Mouse (Mus musculus) brain, embryonic 14.5 days (tissue): ENCODE results near the gene Ppp6r2. TPM values are rescaled to one million over a fixed set of nuclear protein-coding genes. Genes with fewer than 3 reads are reported as not detected.
A peak's percentile ranks its signal among the peaks of the same experiment; 100 is the strongest.

ENCODE experiments used
- DNase-seq: peaks from one replicate; pipeline ENCODE4 v3.0.0-alpha.2; 2011; ENCODE audit warnings: low read depth
- CTCF ChIP-seq: fragments of 200-500 bp; IDR thresholded peaks from 2 replicates; pipeline ENCODE4 v1.5.1; 2012; ENCODE audit warnings: inconsistent platforms, mild to moderate bottlenecking, moderate library complexity, borderline replicate concordance; ENCODE audit not compliant: insufficient read depth, insufficient read length; ENCODE audit errors: extremely low read depth
- POLR2A ChIP-seq: fragments of 200-500 bp; IDR thresholded peaks from 2 replicates; pipeline ENCODE4 v1.6.1; 2012; ENCODE audit warnings: mild to moderate bottlenecking, inconsistent platforms, borderline replicate concordance; ENCODE audit not compliant: poor library complexity, insufficient read depth, insufficient read length, severe bottlenecking; ENCODE audit errors: extremely low read depth
- polyA plus RNA-seq: library from polyadenylated mRNA; depleted of rRNA; stranded (reverse); fragments of >200 nt; gene quantifications from 2 replicates; pipeline ENCODE4 v1.2.3, GENCODE M21; 2012

Gene Ppp6r2
- polyA plus RNA-seq, 1 experiment = 168 TPM

GRCm38 (mm10) chr15:89175411-89176155 lies 35.8 kb upstream of the Ppp6r2 start:
- no peak for TF ChIP-seq POLR2A
- TF ChIP-seq CTCF = no peak
- DNase-seq = no peak

GRCm38 (mm10) chr15:89177121-89177520 lies 34.2 kb upstream of the Ppp6r2 start:
- no peak for TF ChIP-seq CTCF
- DNase-seq = peak; percentile 77

DNA sequence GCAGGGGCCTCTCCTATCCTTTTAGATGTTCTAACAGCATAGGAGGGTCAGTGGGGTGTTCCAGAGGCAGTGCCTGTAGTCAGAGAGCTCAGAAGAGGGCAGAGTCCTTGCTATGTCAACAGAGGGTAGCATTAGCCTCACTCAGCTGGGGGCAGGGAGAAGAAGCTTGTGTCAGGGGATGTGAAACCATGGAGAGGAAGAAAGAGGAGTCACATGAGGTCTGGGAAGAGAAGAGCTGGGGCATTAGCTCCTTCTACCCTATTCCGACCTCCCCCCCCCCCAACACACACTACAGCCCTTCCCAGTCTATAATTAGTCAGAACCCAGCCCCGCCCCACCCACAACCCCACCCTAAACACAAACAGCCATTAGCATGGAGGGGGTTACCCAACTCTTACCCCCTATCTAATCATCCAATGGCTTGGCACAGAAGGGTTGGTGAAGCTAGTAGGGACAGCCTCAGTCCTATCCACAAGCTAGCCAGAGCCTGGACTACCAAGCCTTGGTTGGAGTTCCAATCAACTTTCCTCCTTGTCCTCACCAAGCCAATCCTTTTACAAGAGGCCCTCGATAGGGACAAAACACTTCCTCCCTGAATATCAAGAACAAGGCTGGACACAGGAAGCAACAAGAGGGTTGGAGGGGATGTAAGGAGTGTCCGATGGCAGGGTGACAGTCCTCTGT lies 33.6 kb upstream of the Ppp6r2 start:
- no peak for TF ChIP-seq POLR2A
- TF ChIP-seq CTCF = no peak
- DNase-seq = no peak

DNA sequence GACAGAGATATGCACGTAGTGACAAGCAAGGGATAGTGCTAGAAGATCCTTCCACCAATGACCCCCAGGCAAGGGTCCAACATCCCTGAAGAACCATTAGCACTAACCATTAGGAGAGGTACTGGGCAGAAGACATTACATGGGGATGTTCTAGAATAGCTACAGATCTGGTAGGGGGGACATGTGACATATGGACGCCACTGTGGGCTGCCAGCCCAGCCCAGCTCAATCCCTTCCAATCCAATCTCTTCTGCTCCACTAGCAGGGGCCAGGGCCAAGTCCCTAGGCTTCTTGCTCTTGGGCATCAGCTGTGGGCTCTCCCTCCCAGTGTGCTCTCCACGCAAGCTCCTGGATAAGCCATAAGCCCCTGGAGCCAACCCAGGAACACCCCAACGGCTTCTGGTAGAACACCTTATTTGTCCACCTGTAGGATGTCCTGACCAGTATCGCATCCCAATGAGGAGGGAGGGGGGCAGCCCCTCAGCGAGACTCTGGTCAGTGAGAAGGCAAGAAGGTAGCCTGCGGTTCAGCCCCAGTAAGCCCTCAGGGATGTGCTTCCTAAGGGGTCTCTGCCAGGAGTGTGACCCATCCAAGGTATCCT lies 33.0 kb upstream of the Ppp6r2 start:
- DNase-seq = no peak
- TF ChIP-seq CTCF = no peak
- TF ChIP-seq POLR2A = no peak

- peak; percentile 87 for DNase-seq
- no peak for TF ChIP-seq CTCF
These were observed 32.3 kb upstream of the Ppp6r2 start for GRCm38 (mm10) chr15:89178954-89179629.

DNA sequence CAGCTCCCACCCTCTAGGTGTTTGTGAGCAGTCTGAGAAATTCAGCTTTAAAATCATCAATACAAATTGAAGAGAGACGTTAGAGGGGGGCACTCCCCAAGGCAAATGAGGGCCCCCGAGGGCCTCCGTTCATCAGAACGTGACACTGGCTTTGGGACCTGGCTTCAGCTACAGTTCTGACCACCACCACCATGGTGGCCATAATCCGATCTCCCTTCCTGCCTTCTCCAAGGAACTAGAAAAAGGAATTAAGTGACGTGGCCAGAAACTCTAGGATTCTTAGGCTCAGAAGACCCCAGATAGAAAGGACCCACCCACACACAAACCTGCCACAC lies 31.8 kb upstream of the Ppp6r2 start:
- no peak for DNase-seq
- TF ChIP-seq CTCF (no peak), POLR2A (no peak)

DNA sequence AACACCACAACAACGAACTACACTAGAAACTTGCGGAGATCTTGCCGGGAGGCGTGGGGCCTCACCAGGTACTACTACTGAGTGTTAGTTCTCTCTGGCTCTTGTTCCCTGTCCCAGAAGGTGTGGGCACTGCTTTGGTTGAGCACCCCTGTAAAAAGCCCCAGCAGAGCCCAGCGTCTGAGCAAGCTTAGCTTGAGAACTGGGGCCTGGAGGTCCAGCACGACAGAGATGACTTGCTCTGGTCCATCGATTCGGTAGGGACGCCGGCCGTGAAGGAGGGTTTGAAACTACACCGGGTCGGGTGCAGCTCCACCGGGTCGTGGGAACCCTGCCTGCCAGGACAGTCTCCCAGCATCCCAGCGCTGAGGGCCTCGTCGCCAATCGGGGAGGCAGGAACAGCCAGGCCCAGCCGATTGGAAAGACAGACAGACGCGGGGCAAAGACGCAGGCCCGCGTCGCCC lies 31.2 kb upstream of the Ppp6r2 start:
- TF ChIP-seq CTCF (no peak), POLR2A (no peak)
- DNase-seq = no peak

- TF ChIP-seq CTCF (no peak), POLR2A (peak; percentile 83)
These were observed 30.7 kb upstream of the Ppp6r2 start, which contains the start of gene Plxnb2 for GRCm38 (mm10) chr15:89180571-89181229. Gene Plxnb2 (minus strand): TSS chr15:89180788.

GRCm38 (mm10) chr15:89181561-89182270 lies 29.6 kb upstream of the Ppp6r2 start:
- DNase-seq = no peak
- no peak for TF ChIP-seq POLR2A
- TF ChIP-seq CTCF = 0 out of 2 replicates have a peak, but pooled peaks have one; percentile 6

More at GRCm38 (mm10) chr15:89180571-89181229, 30.7 kb upstream of the Ppp6r2 start, which contains the start of gene Plxnb2:
- peak; percentile 97 for DNase-seq

DNA sequence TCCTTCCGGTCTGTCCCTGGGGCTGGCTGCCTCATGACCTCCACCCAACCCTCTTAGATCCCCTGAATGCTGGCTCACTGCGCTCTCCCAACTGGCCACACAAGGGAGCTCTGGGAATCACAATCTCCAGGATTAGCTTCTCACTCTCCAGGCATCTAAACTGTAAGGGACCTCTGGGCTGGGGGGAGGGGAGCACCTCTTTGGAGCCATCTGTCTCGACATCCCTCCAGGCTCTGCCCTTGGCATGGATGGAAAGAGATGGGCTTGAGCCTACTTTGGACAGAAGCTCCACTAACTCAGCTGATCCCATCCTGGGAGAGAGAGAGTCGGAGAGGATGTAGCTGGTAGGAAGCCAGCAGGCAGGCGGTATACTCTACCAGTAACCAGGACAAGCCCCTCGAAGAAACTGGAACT lies 29.0 kb upstream of the Ppp6r2 start:
- TF ChIP-seq CTCF = no peak
- TF ChIP-seq POLR2A = no peak
- DNase-seq = no peak

- no peak for TF ChIP-seq POLR2A
- no peak for TF ChIP-seq CTCF
- no peak for DNase-seq
These were observed 28.5 kb upstream of the Ppp6r2 start for GRCm38 (mm10) chr15:89182842-89183241.
